ENCODE assay signal across 8 mouse cellular contexts in the genomic region with DNA sequence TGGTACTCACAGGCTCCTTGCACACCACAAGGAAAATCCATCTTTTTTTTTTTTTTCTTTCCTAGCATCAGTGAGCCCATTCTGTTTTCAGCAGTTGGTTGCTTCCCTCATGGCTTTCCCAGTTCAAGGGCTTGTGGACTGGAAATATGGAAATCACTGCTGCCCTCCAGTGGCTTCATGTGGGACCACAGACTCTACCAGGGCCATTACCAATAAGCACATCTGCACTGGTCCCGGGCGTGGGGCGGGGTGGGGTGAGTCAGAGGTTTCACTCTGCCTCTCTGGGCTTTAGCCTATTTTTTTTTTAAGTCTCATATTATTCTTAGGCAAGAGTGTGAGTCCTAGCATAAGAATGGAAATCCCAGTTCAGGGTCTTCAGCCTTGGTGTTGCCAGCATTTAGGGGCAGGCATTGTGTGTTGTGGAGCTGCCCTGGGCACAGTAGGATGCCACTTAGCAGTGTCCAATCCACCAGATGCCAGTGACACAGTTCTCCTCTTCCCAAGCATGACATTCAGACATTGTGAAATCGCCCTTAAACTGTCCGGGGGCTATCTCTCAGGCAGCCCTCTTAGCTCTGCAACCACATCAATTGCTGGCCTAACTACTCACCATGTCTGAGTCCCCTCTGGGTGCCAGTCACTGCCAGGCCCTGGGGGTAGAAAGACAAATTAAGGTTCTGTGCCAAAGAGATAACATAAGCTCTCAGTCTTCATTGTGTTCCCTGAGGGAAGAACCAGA.
DNase-seq lines count a peak whose midpoint lies in the region; ATAC-seq lines count a peak whose summit lies in the region.

No protein-coding gene starts in this region.

- H3K36me3 ChIP-seq in hindbrain, embryonic 10.5 days, result no peaks in the 10 kb centered on the region

- no peak overlapping the region for H3K4me3 ChIP-seq in hindbrain, embryonic 10.5 days

- peak; percentile 80 for DNase-seq in cerebellum, adult 9-11 months
- DNase-seq in frontal cortex, postnatal 10 days (ENCODE audit: low spot score in 2 of 2), result peak; percentile 63 to 70
- peak; percentile 84 for DNase-seq in hindbrain, embryonic 10.5 days (ENCODE audit: low spot score)
- DNase-seq in layer of hippocampus, adult 9-11 months, result peak; percentile 73
- DNase-seq in lung, postnatal 25 days (ENCODE audit: low spot score), result peak; percentile 80
- DNase-seq in right cerebral cortex, adult 18-20 months, result peak; percentile 62
- peak; percentile 74 for DNase-seq in yolk sac, embryonic 10.5 days (ENCODE audit: low spot score)

- WGBS in hindbrain, embryonic 10.5 days, result 48% methylated on average over 5 of the region's 5 CpGs

- ATAC-seq in activated CD4-positive, CD25-positive, alpha-beta regulatory T cell, adult 4 months, result peak; percentile 58

- H3K9me3 ChIP-seq in hindbrain, embryonic 10.5 days, result no peaks in the 10 kb centered on the region

- H3K27ac ChIP-seq in hindbrain, embryonic 10.5 days, result peak overlapping the region; percentile 84

- H3K27me3 ChIP-seq in hindbrain, embryonic 10.5 days (ENCODE audit: insufficient read depth, poor library complexity, severe bottlenecking), result peaks cover 19% of the 10 kb centered on the region

- H3K4me1 ChIP-seq in hindbrain, embryonic 10.5 days (replicated peaks), result peaks cover 57% of the 10 kb centered on the region
